ENCODE assay signal across 23 mouse cellular contexts in the genomic region with DNA sequence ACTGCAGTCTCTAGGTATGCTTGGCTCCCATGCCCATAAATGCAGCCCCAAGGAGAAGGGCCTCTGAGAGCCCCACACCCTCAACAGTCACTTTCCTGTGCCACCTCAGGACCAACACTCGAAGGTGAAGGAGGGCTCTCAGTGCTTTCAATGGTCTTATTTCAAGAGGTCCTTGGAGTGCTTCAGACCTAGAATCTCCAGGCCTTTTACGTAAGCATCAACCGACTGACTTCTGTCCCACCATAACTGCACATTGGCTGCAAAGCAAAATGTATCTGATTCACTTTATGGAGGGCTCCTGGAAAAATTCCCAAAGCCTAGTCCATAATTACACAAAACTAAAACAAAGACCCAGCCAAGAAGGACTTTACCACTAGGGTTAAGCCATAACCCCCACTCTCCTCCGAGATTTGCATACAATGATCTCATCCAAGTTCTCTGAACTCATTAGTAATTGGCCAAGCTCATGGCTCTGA.
DNase-seq lines count a peak whose midpoint lies in the region; ATAC-seq and TF ChIP-seq lines count a peak whose summit lies in the region.
"Had no signal": no experiment of that assay in that cellular context is flagged by ENCODE, and none has a peak within 500 bp of the region (broad histone marks: within the 10 kb centered on the region; RNA-seq: fewer than 3 reads in every experiment).

No protein-coding gene starts in this region.

- no peak for ATAC-seq in heart, embryonic 13.5 days (ENCODE audit: extremely low read depth, insufficient number of reproducible peaks, low FRiP score, low TSS enrichment)
- peak; percentile 28; the same call in 1 of the 2 replicates for ATAC-seq in limb, embryonic 12.5 days (ENCODE audit: insufficient number of reproducible peaks, insufficient read depth, low FRiP score, low TSS enrichment, low read depth)
- ATAC-seq in lung, embryonic 14.5 days (ENCODE audit: insufficient read depth): peak; percentile 43; the same call in 1 of the 2 replicates
- ATAC-seq: forebrain, embryonic 15.5 days had no signal

- H3K9me3 ChIP-seq in heart, embryonic 13.5 days: no peaks in the 10 kb centered on the region
- no peaks in the 10 kb centered on the region for H3K9me3 ChIP-seq in limb, embryonic 12.5 days
- no peaks in the 10 kb centered on the region for H3K9me3 ChIP-seq in lung, embryonic 14.5 days (ENCODE audit: low read depth, low read length)
- H3K9me3 ChIP-seq: embryonic facial prominence, embryonic 15.5 days; forebrain, embryonic 15.5 days; hindbrain, embryonic 13.5 days; liver, embryonic 15.5 days; neural tube, embryonic 12.5 days had no signal

- no peaks in the 10 kb centered on the region for H3K36me3 ChIP-seq in heart, embryonic 13.5 days
- H3K36me3 ChIP-seq in limb, embryonic 12.5 days: no peaks in the 10 kb centered on the region
- H3K36me3 ChIP-seq in lung, embryonic 14.5 days (ENCODE audit: insufficient read depth): no peaks in the 10 kb centered on the region
- H3K36me3 ChIP-seq: embryonic facial prominence, embryonic 15.5 days; forebrain, embryonic 15.5 days; hindbrain, embryonic 13.5 days; liver, embryonic 15.5 days; neural tube, embryonic 12.5 days had no signal

- H3K9ac ChIP-seq in heart, embryonic 13.5 days: no peak overlapping the region
- no peak overlapping the region for H3K9ac ChIP-seq in limb, embryonic 12.5 days (replicated peaks)
- no peak overlapping the region for H3K9ac ChIP-seq in lung, embryonic 14.5 days
- H3K9ac ChIP-seq: embryonic facial prominence, embryonic 15.5 days; forebrain, embryonic 15.5 days; hindbrain, embryonic 13.5 days; liver, embryonic 15.5 days; neural tube, embryonic 12.5 days had no signal

- peak overlapping the region; percentile 32 for H3K27ac ChIP-seq in heart, embryonic 13.5 days (replicated peaks)
- peak overlapping the region; percentile 26; the same call in 1 of the 2 replicates for H3K27ac ChIP-seq in limb, embryonic 12.5 days
- H3K27ac ChIP-seq in lung, embryonic 14.5 days (ENCODE audit: low read depth): 0 out of 2 replicates have a peak overlapping the region, but pooled peaks have one; percentile 21
- H3K27ac ChIP-seq: embryonic facial prominence, embryonic 15.5 days; forebrain, embryonic 15.5 days; hindbrain, embryonic 13.5 days; liver, embryonic 15.5 days; neural tube, embryonic 12.5 days had no signal

- WGBS in heart, embryonic 13.5 days: 74% methylated on average over 4 of the region's 4 CpGs
- WGBS in limb, embryonic 12.5 days: 68% methylated on average over 4 of the region's 4 CpGs
- WGBS in lung, embryonic 14.5 days: 63% methylated on average over 4 of the region's 4 CpGs

- H3K4me1 ChIP-seq in heart, embryonic 13.5 days: peaks cover 13% of the 10 kb centered on the region
- H3K4me1 ChIP-seq in limb, embryonic 12.5 days (replicated peaks): peaks cover 35% of the 10 kb centered on the region
- H3K4me1 ChIP-seq in lung, embryonic 14.5 days (ENCODE audit: insufficient read depth): peaks cover 17% of the 10 kb centered on the region
- H3K4me1 ChIP-seq: forebrain, embryonic 15.5 days; hindbrain, embryonic 13.5 days; liver, embryonic 15.5 days; neural tube, embryonic 12.5 days had no signal

- DNase-seq in heart, adult 11 months: no peak
- peak; percentile 56 for DNase-seq in lung, embryonic 14.5 days
- peak; percentile 74 for DNase-seq in lung, postnatal 25 days (ENCODE audit: low spot score)
- DNase-seq in spleen, adult 12 weeks (ENCODE audit: low spot score): no peak
- DNase-seq in thymus, adult 18-20 months: no peak
- no peak for DNase-seq in left cerebral cortex, adult 18-20 months (ENCODE audit: low spot score in 2 of 2)
- DNase-seq: adrenal gland, postnatal 14 days; cerebellum, adult 2 months; cerebellum, postnatal 36 days; embryo, embryonic 11 days; kidney, adult 11 months; layer of hippocampus, adult 9-11 months; left cerebral cortex, postnatal 4 days; midbrain, embryonic 14.5 days; retina, postnatal 1 day; right cerebral cortex, postnatal 25 days had no signal

- no peak for TF ChIP-seq CTCF in lung, embryonic 14.5 days (IDR thresholded peaks at IDR 0.05; ENCODE audit: low read depth)

- H3K4me2 ChIP-seq in heart, embryonic 13.5 days: no peak overlapping the region
- no peak overlapping the region for H3K4me2 ChIP-seq in limb, embryonic 12.5 days
- no peak overlapping the region for H3K4me2 ChIP-seq in lung, embryonic 14.5 days
- H3K4me2 ChIP-seq: embryonic facial prominence, embryonic 15.5 days; forebrain, embryonic 15.5 days; hindbrain, embryonic 13.5 days; liver, embryonic 15.5 days; neural tube, embryonic 12.5 days had no signal

- no peaks in the 10 kb centered on the region for H3K27me3 ChIP-seq in heart, embryonic 13.5 days (replicated peaks)
- H3K27me3 ChIP-seq in limb, embryonic 12.5 days: no peaks in the 10 kb centered on the region
- H3K27me3 ChIP-seq in lung, embryonic 14.5 days (ENCODE audit: insufficient read depth, low read length): no peaks in the 10 kb centered on the region
- H3K27me3 ChIP-seq: embryonic facial prominence, embryonic 15.5 days; forebrain, embryonic 15.5 days; hindbrain, embryonic 13.5 days; liver, embryonic 15.5 days; neural tube, embryonic 12.5 days had no signal

- H3K4me3 ChIP-seq in heart, embryonic 13.5 days: no peak overlapping the region
- no peak overlapping the region for H3K4me3 ChIP-seq in limb, embryonic 12.5 days (replicated peaks)
- H3K4me3 ChIP-seq in lung, embryonic 14.5 days (ENCODE audit: low read depth, low read length): no peak overlapping the region
- H3K4me3 ChIP-seq: embryonic facial prominence, embryonic 15.5 days; forebrain, embryonic 15.5 days; hindbrain, embryonic 13.5 days; liver, embryonic 15.5 days; neural tube, embryonic 12.5 days had no signal

Comparison
In these comparisons a context has a peak if more than half of its experiments do, and no peak if none do; other contexts are left out.
1. DNase-seq: peak in lung, embryonic 14.5 days (single experiment) and lung, postnatal 25 days (single experiment); none in heart, adult 11 months (single experiment), spleen, adult 12 weeks (single experiment), thymus, adult 18-20 months (0 of 2) and left cerebral cortex, adult 18-20 months (0 of 2).
2. Peak in every context shown above with its lines, with median percentiles within 50 percentile points of each other: H3K27ac ChIP-seq.